Mouse (Mus musculus) bone marrow, adult 2 months (tissue): Measurements from ENCODE around the gene Wasf1. TPM values are rescaled to one million over a fixed set of nuclear protein-coding genes. Genes with fewer than 3 reads are reported as not detected.

Source experiments
- H3K27ac ChIP-seq: fragments of 200-500 bp; 2 replicates; pipeline ENCODE4 v1.5.1; 2012; ENCODE audit warnings: low read depth, mild to moderate bottlenecking, control low read depth, inconsistent platforms, low read length; ENCODE audit not compliant: control insufficient read depth, poor library complexity, insufficient read depth
- H3K4me1 ChIP-seq: fragments of 200-500 bp; 2 replicates; pipeline ENCODE4 v1.6.1; 2011; ENCODE audit warnings: low read length; ENCODE audit not compliant: control insufficient read depth, insufficient read depth
- H3K4me3 ChIP-seq: fragments of 200-500 bp; replicated peaks from 2 replicates; pipeline ENCODE3; 2011; ENCODE audit warnings: mild to moderate bottlenecking, low read depth, low read length, control low read depth; ENCODE audit not compliant: control insufficient read depth
- CTCF ChIP-seq: fragments of 200-500 bp; IDR thresholded peaks from 2 replicates; pipeline ENCODE4 v1.5.1; 2011; ENCODE audit warnings: low read length, control low read depth; ENCODE audit not compliant: control insufficient read depth, insufficient read depth
- POLR2A ChIP-seq: fragments of 200-500 bp; IDR thresholded peaks from 2 replicates; pipeline ENCODE4 v1.6.1; 2011; ENCODE audit warnings: low read depth, mild to moderate bottlenecking, control low read depth, low read length, borderline replicate concordance; ENCODE audit not compliant: control insufficient read depth
- WGBS: fragments of 180-500 bp; shearing (Covaris S2); methylation state at CpG from one replicate; pipeline ENCODE4 v1.1.7; 2018; 5-methylcytosine and 5-hydroxymethylcytosine counted together
- polyA plus RNA-seq: library from polyadenylated mRNA; stranded (reverse); fragments of >200 nt; gene quantifications from 2 replicates; pipeline ENCODE4 v1.2.4, GENCODE M21; 2011; ENCODE audit warnings: low replicate concordance; ENCODE audit not compliant: missing spikeins, insufficient read depth, insufficient read length

Gene Wasf1
- polyA plus RNA-seq, 1 experiment = 1.7 TPM

DNA sequence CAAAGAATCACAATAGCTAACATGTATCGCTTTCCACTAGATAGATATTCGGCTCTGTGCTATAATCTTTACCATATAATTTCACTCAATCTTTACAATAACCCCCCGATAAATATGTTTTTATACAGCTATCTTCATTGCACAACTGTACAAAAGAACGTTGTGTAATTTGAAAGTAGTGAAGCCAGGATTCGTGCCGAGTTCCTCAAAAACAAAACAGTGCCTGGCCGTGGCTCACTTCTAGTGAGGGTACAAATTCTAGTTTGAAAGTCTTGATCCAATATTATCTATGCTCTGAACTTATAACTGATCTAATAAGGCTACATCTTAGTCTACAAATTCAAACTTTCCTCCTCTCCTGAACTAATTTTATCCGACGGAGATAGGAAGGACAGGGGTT is 942 bp upstream of the Wasf1 start:
- Histone ChIP-seq H3K27ac (no peak overlapping the region), H3K4me3 (peak overlapping the region; percentile 97), H3K4me1 (no peaks in the 10 kb centered on the region; the same call in 1 of the 2 replicates)
- TF ChIP-seq POLR2A = no peak
- 8% methylated on average over 9 of the region's 9 CpGs for WGBS

- under 1% methylated on average over 85 of the region's 87 CpGs for WGBS
- H3K4me1 ChIP-seq = no peaks in the 10 kb centered on the region; the same call in 1 of the 2 replicates
- TF ChIP-seq CTCF (no peak), POLR2A (no peak)
- peak overlapping the region; percentile 93 for H3K4me3 ChIP-seq
- H3K27ac ChIP-seq = no peak overlapping the region; the same call in 1 of the 2 replicates
Observed at GRCm38 (mm10) chr10:40883644-40884278, 486 bp downstream of the Wasf1 start.

GRCm38 (mm10) chr10:40884279-40884806 is 1.1 kb downstream of the Wasf1 start:
- H3K4me1 ChIP-seq = no peaks in the 10 kb centered on the region; the same call in 1 of the 2 replicates
- no peak overlapping the region for H3K4me3 ChIP-seq
- 2% methylated on average over 36 of the region's 40 CpGs for WGBS
- TF ChIP-seq CTCF = no peak
- no peak for TF ChIP-seq POLR2A
- no peak overlapping the region for H3K27ac ChIP-seq

GRCm38 (mm10) chr10:40885432-40885831 is 2.2 kb downstream of the Wasf1 start:
- no peak for TF ChIP-seq CTCF
- no peak for TF ChIP-seq POLR2A
- Histone ChIP-seq H3K4me3 (no peak overlapping the region), H3K27ac (no peak overlapping the region), H3K4me1 (no peaks in the 10 kb centered on the region; the same call in 1 of the 2 replicates)
- 83% methylated on average over 7 of the region's 7 CpGs for WGBS

DNA sequence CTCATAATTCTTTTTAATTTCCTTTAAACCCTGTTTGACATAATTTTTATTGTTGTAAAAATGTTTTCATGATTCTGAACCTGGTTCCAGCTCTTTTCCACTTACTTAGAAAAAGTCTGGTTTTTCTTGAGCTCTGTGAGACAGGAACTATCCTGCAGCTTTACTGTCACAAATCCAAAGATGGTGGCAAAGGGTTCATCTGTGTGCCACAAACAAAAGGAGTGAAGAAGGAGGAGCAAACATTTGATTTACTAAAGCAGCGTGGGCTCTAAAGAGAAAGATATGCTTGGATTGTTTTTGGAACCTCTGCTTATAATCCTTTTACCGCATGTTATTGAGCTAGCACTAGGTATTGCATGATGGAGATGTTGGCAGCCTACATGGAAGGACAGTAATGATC is 4.0 kb downstream of the Wasf1 start:
- 85% methylated on average over 2 of the region's 2 CpGs for WGBS
- Histone ChIP-seq H3K4me3 (no peak overlapping the region), H3K27ac (no peak overlapping the region), H3K4me1 (no peaks in the 10 kb centered on the region)
- TF ChIP-seq POLR2A (no peak), CTCF (no peak)

GRCm38 (mm10) chr10:40889146-40889545 is 5.9 kb downstream of the Wasf1 start:
- 67% methylated on average over 4 of the region's 4 CpGs for WGBS
- Histone ChIP-seq H3K4me3 (no peak overlapping the region), H3K4me1 (no peaks in the 10 kb centered on the region), H3K27ac (no peak overlapping the region)
- TF ChIP-seq CTCF (no peak), POLR2A (no peak)

GRCm38 (mm10) chr10:40895765-40896164 is 12.5 kb downstream of the Wasf1 start:
- H3K4me3 ChIP-seq = no peak overlapping the region
- 92% methylated on average over 12 of the region's 12 CpGs for WGBS
- no peak overlapping the region for H3K27ac ChIP-seq
- TF ChIP-seq POLR2A (no peak), CTCF (no peak)
- H3K4me1 ChIP-seq = no peaks in the 10 kb centered on the region

- WGBS = 73% methylated on average over 5 of the region's 5 CpGs
- no peak overlapping the region for H3K27ac ChIP-seq
Observed at GRCm38 (mm10) chr10:40896656-40897055, 13.4 kb downstream of the Wasf1 start.

DNA sequence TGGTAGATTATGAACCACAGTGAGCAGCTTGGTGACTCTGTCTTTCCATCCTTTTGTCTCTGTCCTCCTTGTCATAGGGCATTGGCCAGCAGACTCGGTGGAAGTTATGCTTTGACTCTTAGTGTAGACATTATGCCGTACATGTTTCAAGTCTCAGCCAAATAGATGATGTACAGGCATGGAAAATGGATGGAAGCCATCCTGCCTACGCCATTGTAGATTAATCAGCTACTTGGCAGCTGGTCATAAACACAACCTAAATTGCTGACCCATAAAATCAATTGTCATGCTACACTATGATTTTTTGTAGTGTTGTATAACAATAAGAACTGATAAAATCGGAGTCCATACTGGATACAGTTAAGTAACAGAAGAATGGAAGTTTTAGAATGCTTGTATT is 18.5 kb downstream of the Wasf1 start:
- H3K4me1 ChIP-seq = no peaks in the 10 kb centered on the region
- no peak for TF ChIP-seq CTCF
- TF ChIP-seq POLR2A = no peak
- H3K4me3 ChIP-seq = no peak overlapping the region
- 77% methylated on average over 4 of the region's 4 CpGs for WGBS
- H3K27ac ChIP-seq = no peak overlapping the region

More at GRCm38 (mm10) chr10:40896656-40897055, 13.4 kb downstream of the Wasf1 start:
- no peak overlapping the region for H3K4me3 ChIP-seq
- H3K4me1 ChIP-seq = no peaks in the 10 kb centered on the region
- TF ChIP-seq CTCF = no peak
- no peak for TF ChIP-seq POLR2A
